Mouse (Mus musculus): Measurements from ENCODE around the gene Lgi1.
A peak's percentile ranks its signal among the peaks of the same experiment; 100 is the strongest.

Lgi1 gene

GRCm38 (mm10) chr19:38328010-38328409, 63.7 kb downstream of the Lgi1 start:
- DNase-seq = no peak

DNA sequence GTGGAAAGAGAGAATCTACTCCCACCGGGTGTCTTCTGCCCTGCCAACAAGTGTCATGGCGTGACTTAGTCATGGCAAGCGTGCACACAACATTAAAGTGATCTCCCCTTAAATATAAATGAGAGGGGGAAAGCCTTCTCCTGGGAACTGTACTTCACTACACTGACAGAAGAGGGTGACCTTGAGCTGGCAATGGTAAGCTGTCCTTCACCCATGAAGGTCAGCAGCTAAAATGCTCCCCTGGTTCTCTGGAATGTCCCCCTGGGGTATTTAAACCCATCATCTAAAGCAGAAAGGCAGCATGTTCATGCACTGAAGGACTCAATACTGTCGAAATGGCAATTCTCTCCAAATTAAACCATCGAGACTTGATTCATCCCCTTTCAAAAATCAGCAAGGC, 64.9 kb downstream of the Lgi1 start:
- peak; percentile 20 to 48 for DNase-seq

DNA sequence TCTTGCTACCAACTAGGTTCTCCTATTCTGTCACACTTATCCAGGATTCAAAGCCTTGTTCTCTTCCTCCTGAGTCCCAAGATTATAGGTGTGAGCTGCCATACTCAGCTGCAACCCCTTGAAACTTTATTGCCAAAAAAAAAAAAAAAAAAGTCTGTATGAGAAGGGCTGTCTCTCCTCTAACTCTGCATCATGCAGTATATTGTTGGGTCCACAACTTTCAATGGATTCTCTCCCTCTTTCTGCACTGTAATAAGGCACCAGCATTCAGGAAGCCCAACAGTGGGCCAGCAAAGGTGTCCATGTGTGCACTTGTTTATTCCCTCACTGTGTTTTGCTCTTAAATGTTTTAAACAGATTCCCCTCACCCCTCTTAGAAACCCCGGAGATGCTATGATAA, 66.7 kb downstream of the Lgi1 start:
- no peak for DNase-seq

GRCm38 (mm10) chr19:38332245-38332644, 67.9 kb downstream of the Lgi1 start:
- DNase-seq = no peak

- DNase-seq = no peak
Measured at GRCm38 (mm10) chr19:38332820-38333219, 68.5 kb downstream of the Lgi1 start.

DNA sequence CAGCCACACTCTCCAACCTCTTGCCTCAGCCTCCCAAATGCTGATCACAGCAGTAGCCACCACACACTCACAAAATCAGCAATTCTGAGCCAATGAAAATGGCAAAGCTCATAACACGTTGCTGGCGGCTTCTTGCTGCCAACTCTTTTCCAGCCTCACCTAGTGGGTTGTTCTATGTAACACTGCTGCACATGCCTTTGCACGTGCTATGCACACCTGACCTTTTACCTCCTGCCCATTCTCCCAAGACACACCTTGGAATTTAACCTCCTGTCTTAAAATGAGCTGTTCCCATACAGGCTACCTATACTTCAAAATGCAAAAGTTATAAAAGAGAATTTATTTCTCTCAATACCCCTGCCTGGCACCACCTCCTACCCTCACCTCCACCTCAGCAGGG, 72.2 kb downstream of the Lgi1 start:
- peak; percentile 23 to 67 for DNase-seq

- DNase-seq = no peak
Measured at GRCm38 (mm10) chr19:38337332-38337731, 73.0 kb downstream of the Lgi1 start.

- DNase-seq = peak in 1 of 2 experiments; percentile 48
Measured at GRCm38 (mm10) chr19:38339734-38340133, 75.4 kb downstream of the Lgi1 start.

DNA sequence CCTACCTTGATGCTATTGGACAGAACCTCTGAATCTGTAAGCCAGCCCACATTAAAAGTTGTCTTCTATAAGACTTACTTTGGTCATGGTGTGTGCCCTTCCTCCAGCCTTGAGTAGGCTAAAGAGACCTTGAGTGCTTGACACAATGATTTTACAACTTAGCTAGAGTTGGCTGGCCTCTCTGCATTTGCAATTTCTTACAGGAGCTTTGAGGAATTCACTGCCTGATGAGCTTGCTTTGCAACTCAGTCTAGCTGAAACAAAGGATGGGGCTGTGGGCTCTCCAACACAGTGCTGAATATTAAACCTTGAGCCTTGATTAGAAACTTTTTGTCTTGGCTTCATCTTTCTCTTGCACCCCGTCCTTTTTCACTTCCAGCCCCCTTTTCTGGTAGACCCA, 78.9 kb downstream of the Lgi1 start:
- no peak for DNase-seq

DNA sequence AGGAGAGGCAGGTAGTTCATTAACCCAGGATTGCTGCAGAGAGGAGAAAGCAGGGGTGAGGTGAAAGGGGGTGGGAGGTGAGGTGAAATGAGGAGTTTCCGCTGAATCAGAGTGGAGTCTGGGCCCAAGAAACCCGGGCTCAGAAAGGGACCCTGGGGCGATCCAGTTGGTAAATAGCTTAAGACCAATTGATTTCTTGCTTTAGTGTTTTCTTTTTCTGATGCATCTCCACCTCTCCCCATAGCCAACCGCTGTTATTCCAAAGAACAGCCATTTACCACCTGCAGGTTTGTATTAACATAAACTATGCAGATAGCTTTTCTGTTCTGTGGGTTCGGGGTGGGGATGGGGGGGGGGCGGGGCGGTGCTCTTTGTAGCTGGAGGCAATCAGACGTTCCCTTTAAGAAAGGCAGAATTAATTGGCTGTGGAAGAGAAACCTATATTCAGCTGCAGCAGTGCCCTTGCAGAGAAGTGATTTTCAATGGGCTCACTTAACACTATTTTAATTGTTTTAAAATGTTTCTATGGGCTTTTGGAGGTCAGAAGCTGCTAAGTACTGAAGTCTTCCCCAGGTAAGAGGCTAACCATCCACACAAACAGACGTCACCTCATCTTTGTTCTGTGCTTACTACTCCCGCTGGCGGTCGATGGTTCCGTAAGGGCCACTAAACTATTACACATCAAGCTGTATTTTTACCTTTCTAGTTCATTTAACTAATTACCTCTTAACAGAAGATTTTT, 84.1 kb downstream of the Lgi1 start:
- DNase-seq = peak; percentile 66 to 79

- DNase-seq = no peak
Measured at GRCm38 (mm10) chr19:38349013-38349341, 84.6 kb downstream of the Lgi1 start.

DNA sequence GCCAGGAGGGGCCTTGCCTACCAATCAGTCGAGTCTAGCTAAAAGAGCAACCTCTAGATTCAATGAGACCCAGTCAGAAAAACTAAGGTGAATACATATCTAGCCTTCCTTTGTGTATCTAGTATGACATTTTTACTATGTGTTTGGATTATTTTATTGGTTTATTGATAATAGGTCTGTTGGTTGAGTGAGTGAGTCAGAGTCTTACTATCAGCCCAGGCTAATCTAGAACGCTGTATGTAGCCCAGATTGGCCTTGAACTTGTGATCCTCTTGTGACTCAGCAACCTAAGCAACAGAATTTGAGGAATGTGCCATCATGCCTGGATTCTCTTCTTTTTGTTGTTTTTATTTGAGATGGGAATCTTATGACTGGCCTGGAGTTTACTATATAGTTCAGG, 86.9 kb downstream of the Lgi1 start:
- DNase-seq = no peak

DNA sequence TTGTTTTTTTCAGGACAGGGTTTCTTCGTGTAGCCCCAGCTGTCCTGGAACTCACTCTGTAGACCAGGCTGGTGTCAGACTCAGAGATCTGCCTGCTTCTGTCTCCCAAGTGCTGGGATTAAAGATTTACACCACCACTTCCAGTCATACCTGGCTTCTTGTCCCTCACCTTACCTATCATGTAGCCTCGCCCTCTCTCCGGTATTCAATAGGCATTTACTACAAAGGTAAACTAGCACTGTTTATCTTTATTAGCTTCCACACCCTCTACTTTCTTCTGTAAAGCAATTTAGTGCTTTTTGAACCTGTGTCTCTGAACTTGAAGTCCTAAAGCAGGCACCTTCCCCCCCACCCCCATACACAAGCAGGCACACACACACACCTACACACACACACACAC, 87.4 kb downstream of the Lgi1 start:
- DNase-seq = no peak

DNA sequence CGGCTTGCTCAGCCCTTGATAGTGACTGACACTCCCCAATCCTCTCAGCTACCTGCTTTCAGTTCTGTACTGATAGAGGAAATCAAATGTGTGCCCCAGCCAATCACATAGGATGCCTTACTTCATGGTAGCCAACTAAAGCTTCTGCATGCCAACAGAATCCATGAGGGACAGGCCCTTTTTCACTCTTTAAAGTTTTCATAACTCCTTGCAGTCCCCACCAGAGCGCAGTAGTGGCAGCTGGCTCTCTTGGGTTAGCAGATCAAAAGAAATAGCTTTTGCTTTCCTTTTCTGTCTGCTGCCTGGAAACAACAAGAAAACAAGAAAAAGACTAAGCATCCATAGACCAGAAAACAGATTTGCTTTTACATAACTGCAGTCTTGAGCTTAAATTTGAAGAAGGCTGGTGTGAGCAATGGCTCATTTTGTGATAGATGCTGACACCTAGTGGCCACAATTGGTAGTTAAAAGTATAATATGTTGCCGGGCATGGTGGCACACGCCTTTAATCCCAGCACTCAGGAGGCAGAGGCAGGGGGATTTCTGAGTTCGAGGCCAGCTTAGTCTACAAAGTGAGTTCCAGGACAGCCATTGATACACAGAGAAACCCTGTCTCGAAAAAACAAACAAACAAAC, 88.3 kb downstream of the Lgi1 start:
- peak in 1 of 2 experiments; percentile 46 for DNase-seq

DNA sequence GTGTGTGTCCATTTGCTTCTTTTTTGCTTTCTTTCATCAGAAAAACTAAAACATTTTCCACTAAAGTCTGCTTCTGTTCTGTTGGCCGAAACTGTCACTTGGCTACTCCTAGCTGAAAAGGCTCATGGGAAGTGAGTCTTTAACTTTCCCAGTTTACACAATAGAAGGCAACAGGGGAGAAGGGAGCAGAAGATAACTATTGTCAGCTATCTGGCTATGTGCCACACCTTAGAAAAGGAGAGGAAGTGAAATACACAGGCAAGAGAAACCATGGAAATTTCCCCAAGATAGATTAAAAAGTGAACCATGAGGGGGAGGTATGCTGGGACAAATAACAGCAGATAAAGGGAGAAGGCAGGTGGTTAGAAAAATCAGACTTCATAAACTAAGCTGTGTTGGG, 89.9 kb downstream of the Lgi1 start:
- DNase-seq = no peak

- DNase-seq = peak in 1 of 2 experiments; percentile 17
Measured at GRCm38 (mm10) chr19:38354819-38355360, 90.6 kb downstream of the Lgi1 start.

DNA sequence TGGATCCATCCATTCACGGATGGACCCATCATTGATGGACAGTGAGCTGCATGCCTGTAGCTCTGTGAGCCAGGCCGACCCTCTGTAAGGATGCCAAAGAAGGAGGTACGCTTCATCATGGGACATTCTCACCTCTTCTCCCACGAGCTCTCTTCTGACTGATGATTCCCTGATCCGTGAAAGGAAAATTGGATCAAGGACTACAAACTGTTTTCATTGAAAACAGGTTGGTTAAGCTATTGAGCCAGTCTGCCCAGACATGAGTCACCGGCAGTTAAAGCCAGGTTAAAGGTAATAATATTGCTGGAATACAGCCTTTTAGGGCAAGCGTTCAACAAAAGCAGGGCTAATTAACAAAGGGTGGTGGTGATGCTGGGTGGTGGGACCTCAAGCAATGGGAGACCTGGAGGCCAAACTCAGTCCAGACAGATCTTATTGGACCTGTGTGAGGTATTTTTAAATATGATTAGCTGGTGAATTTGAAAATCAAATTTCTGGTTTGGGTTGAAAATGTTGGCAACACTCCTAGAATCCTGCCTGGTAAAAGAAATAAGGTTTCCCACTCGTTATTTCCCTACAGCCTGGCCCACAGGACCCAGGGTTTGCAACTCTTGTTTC, 92.0 kb downstream of the Lgi1 start:
- DNase-seq = no peak

DNA sequence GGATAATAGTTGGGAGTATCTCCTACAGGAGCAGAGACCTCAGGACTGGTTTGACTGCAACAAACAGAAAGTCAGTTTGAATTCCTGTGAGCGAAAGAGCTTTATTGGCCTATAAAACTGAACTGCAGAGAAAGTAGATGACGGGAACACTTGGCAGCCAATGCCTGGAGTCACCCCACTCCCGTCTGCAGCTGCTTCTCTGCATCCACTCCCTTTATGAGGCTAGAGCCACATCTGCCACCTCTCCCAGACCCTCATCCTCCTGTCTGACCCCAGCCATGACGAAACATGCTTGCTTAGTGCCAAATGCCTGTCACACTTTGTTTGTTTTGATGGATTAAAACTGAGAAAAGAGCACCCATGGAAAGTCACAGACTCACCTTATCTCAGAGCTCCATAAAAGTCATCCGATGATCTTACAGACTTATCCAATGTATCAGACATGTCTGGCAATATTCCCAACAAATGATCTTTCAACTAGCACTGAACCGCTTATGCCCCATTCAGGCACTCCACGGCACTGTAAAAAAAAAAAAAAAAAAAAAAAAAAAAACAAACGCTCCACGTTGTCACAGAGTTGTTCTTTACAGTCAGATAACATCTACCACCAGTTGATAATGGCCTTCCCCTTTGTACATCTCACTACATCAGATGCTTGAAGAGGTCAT, 93.8 kb downstream of the Lgi1 start:
- no peak for DNase-seq

DNA sequence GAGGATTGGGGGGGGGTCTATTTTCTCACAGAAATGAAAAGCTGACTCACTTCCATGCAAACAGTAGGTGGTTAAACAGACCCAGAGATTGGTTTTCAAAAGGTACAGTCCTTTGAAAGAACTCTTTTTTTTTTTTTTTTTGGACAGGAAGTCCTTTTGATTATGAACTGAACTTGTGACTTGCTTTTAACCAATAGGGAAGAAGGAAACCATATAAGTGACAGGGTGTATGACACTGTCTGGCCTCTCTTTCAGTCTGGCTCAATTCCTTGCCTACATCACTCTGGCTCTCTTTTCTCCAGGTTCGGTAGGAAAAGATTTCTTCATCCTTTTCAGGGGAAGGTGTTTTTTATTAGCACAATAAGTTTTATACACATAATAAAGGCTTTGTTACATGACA, 95.0 kb downstream of the Lgi1 start:
- DNase-seq = no peak

Measured in kidney, postnatal 25 days (tissue).